Mouse (Mus musculus) heart, postnatal 0 days (tissue): ENCODE results near the gene Sept12.
A peak's percentile ranks its signal among the peaks of the same experiment; 100 is the strongest.

ENCODE experiments used
- CTCF ChIP-seq: IDR thresholded peaks from 2 replicates; pipeline ENCODE4 v1.5.1; 2016; ENCODE audit warnings: antibody characterized with exemption, control low read depth, low read depth
- EP300 ChIP-seq: IDR thresholded peaks from 2 replicates; pipeline ENCODE4 v1.6.1; 2016; ENCODE audit warnings: antibody characterized with exemption, low read depth

DNA sequence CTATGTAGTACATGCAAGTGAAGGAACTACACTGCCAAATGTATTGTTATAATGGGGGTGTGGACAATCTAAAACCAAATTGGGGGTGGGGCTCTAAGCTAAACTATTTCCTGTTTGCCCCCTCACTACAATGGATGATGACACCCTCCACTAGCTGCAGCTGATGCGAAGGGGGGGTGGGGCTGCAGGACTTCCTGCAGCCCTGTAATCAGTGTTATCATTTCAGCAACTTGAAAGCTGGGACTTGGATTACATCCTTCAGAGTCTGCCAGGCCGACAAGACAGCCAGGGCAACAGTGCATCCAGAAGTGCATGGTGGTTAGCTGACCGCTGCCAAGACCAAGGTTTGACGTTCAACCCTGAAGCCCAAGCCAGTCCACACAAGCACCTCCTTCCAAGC lies 26.0 kb downstream of the Sept12 start:
- TF ChIP-seq CTCF: no peak
- TF ChIP-seq EP300: peak; percentile 78
